Mouse (Mus musculus): ENCODE measurements around the gene Alpk3.

GRCm38 (mm10) chr7:81134614-81135067 is 77.2 kb downstream of the Alpk3 start:
- TF ChIP-seq CTCF (IDR thresholded peaks at IDR 0.05; ENCODE audit: control insufficient read depth, insufficient read depth, insufficient replicate concordance, low read depth, low read length) (no peak), POLR2A (IDR thresholded peaks at IDR 0.05; ENCODE audit: control insufficient read depth, low read depth, low read length) (no peak; the same call in 1 of the 2 replicates)
